Mouse (Mus musculus) liver, embryonic 12.5 days (tissue): ENCODE measurements around the gene Prtg. TPM values are rescaled to one million over a fixed set of nuclear protein-coding genes. Genes with fewer than 3 reads are reported as not detected.
A peak's percentile ranks its signal among the peaks of the same experiment; 100 is the strongest.

Source experiments
- ATAC-seq: fragments of 200-750 bp; cut with Nextera tagmentation; 2 replicates; pipeline ENCODE4 v1.8.0; 2017; ENCODE audit warnings: moderate number of reproducible peaks, mild to moderate bottlenecking, moderate library complexity
- H3K27ac ChIP-seq: fragments of 300-500 bp; sonication (generic); 2 replicates; pipeline ENCODE4 v1.5.1; 2016; ENCODE audit warnings: mild to moderate bottlenecking
- H3K27me3 ChIP-seq: fragments of 300-500 bp; sonication (generic); replicated peaks from 2 replicates; pipeline ENCODE4 v1.6.1; 2016; ENCODE audit warnings: mild to moderate bottlenecking, moderate library complexity
- H3K36me3 ChIP-seq: fragments of 300-500 bp; sonication (generic); 2 replicates; pipeline ENCODE4 v1.6.1; 2016; ENCODE audit warnings: mild to moderate bottlenecking, moderate library complexity
- H3K4me1 ChIP-seq: fragments of 300-500 bp; sonication (generic); 2 replicates; pipeline ENCODE4 v1.6.1; 2016
- H3K4me2 ChIP-seq: fragments of 300-500 bp; sonication (generic); 2 replicates; pipeline ENCODE4 v1.6.1; 2016; ENCODE audit warnings: mild to moderate bottlenecking, moderate library complexity
- H3K4me3 ChIP-seq: fragments of 300-500 bp; sonication (generic); 2 replicates; pipeline ENCODE4 v1.5.1; 2016; ENCODE audit warnings: mild to moderate bottlenecking, moderate library complexity
- H3K9ac ChIP-seq: fragments of 300-500 bp; sonication (generic); 2 replicates; pipeline ENCODE4 v1.6.1; 2016; ENCODE audit warnings: mild to moderate bottlenecking, moderate library complexity
- H3K9me3 ChIP-seq: fragments of 300-500 bp; sonication (generic); replicated peaks from 2 replicates; pipeline ENCODE4 v1.6.1; 2016; ENCODE audit warnings: mild to moderate bottlenecking, moderate library complexity
- WGBS: fragments of 180-500 bp; shearing (Covaris S2); methylation state at CpG from one replicate; pipeline ENCODE4 v1.1.7; 2016; ENCODE audit not compliant: insufficient replicate concordance; 5-methylcytosine and 5-hydroxymethylcytosine counted together
- polyA plus RNA-seq: library from polyadenylated mRNA; unstranded; fragments of >200 nt; fragmentation: Nextera tagmentation; extraction: Ambion mirVana; gene quantifications from 2 replicates; pipeline ENCODE4 v1.2.1, GENCODE M21; 2016

Prtg gene
- polyA plus RNA-seq, 1 experiment from 2014 or later: 0.52 TPM

DNA sequence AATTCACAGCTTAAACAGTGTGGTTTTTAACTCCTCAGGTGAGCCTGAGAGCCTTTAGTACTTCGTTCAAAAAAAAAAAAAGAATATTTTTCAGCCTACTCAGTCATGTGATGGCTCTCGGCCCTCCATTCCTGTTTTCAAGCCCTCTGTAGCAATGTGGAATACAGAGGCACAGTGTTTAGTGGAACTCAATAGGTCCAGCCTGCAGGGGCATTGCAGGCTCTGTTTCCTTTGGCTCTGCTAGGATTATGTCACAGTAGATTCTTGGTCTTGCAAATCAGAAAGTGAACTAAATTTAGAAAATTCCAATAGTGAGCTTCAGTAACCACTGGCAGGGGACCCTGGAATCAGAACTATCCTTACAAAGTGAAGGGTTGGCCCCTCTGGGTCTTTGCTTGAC, 62.1 kb downstream of the Prtg start:
- no peaks in the 10 kb centered on the region for H3K9me3 ChIP-seq
- no peaks in the 10 kb centered on the region for H3K27me3 ChIP-seq
- H3K36me3 ChIP-seq: no peaks in the 10 kb centered on the region
- no peak overlapping the region for H3K4me2 ChIP-seq
- no peak overlapping the region for H3K9ac ChIP-seq
- H3K4me3 ChIP-seq: no peak overlapping the region
- no peak for ATAC-seq
- 0 out of 2 replicates have a peak, but pooled peaks cover 6% of the 10 kb centered on the region for H3K4me1 ChIP-seq
- no peak overlapping the region for H3K27ac ChIP-seq
- WGBS: 63% methylated on average over 2 of the region's 2 CpGs

GRCm38 (mm10) chr9:72871506-72872297, 65.0 kb downstream of the Prtg start:
- Histone ChIP-seq H3K9me3 (no peaks in the 10 kb centered on the region), H3K4me3 (0 out of 2 replicates have a peak overlapping the region, but pooled peaks have one; percentile 15), H3K27me3 (no peaks in the 10 kb centered on the region), H3K27ac (no peak overlapping the region), H3K4me1 (0 out of 2 replicates have a peak, but pooled peaks cover 6% of the 10 kb centered on the region), H3K36me3 (no peaks in the 10 kb centered on the region), H3K4me2 (peak overlapping the region; percentile 38), H3K9ac (no peak overlapping the region)
- ATAC-seq: no peak
- 42% methylated on average over 13 of the region's 13 CpGs for WGBS

GRCm38 (mm10) chr9:72872298-72873130, 65.8 kb downstream of the Prtg start:
- no peaks in the 10 kb centered on the region for H3K36me3 ChIP-seq
- peak overlapping the region; percentile 38; the same call in 1 of the 2 replicates for H3K4me2 ChIP-seq
- WGBS: 55% methylated on average over 8 of the region's 8 CpGs
- H3K9me3 ChIP-seq: no peaks in the 10 kb centered on the region
- H3K9ac ChIP-seq: no peak overlapping the region
- H3K4me1 ChIP-seq: peaks cover 6% of the 10 kb centered on the region; the same call in 1 of the 2 replicates
- no peak overlapping the region for H3K4me3 ChIP-seq
- H3K27ac ChIP-seq: no peak overlapping the region
- H3K27me3 ChIP-seq: no peaks in the 10 kb centered on the region
- no peak for ATAC-seq

GRCm38 (mm10) chr9:72875878-72876277, 69.2 kb downstream of the Prtg start:
- no peak for ATAC-seq
- Histone ChIP-seq H3K9ac (no peak overlapping the region), H3K27ac (no peak overlapping the region), H3K4me2 (no peak overlapping the region), H3K4me1 (peaks cover 18% of the 10 kb centered on the region), H3K4me3 (no peak overlapping the region), H3K9me3 (no peaks in the 10 kb centered on the region), H3K27me3 (no peaks in the 10 kb centered on the region), H3K36me3 (no peaks in the 10 kb centered on the region)
- WGBS: 64% methylated on average over 2 of the region's 2 CpGs

DNA sequence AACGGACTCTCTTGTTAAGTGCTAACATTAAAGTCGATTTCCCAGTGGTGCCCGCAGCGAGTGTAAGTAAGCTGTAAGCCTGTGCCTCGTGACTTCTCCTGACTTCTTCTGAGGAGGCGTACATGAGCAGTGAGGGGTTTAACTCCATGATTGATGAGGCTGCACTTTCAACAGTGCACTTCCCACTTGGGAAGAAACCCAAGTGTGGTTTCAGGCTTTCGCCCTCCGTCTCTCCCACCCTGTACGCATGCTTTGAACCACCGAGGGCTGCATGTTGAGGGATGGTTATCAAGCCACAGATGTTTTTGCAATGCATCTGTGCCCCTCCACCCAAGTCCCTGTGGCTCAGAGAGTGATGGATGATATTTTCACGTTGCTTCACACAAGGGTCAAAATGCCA, 71.2 kb downstream of the Prtg start:
- Histone ChIP-seq H3K4me2 (no peak overlapping the region), H3K4me1 (peaks cover 21% of the 10 kb centered on the region), H3K36me3 (no peaks in the 10 kb centered on the region), H3K4me3 (no peak overlapping the region), H3K9me3 (no peaks in the 10 kb centered on the region), H3K27me3 (no peaks in the 10 kb centered on the region), H3K9ac (no peak overlapping the region), H3K27ac (no peak overlapping the region)
- ATAC-seq: no peak
- WGBS: 30% methylated on average over 11 of the region's 11 CpGs

DNA sequence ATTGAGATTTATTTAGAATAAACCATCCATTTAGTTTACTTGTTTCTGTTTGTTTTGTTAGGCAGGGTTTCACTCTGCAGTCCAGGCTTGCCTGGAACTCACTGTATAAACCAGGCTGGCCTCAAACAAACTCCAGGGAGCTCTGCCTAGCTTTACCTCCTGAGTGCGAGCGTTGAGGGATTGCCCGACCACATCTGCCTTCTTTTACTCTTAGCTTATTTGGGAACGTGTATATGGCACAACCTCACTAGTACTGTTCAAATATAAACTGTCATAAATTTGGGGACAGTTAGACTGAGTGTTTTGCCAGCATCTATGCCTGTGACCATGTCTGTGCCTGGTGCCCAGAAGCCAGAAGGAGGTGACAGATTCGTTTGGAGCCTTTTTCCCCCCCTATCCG, 72.0 kb downstream of the Prtg start:
- Histone ChIP-seq H3K4me1 (peaks cover 21% of the 10 kb centered on the region), H3K9me3 (no peaks in the 10 kb centered on the region), H3K4me2 (no peak overlapping the region), H3K27me3 (no peaks in the 10 kb centered on the region), H3K27ac (no peak overlapping the region), H3K4me3 (no peak overlapping the region), H3K36me3 (no peaks in the 10 kb centered on the region), H3K9ac (no peak overlapping the region)
- no peak for ATAC-seq
- 57% methylated on average over 6 of the region's 6 CpGs for WGBS

- H3K4me2 ChIP-seq: no peak overlapping the region
- H3K27ac ChIP-seq: no peak overlapping the region
- peaks cover 21% of the 10 kb centered on the region for H3K4me1 ChIP-seq
- no peak overlapping the region for H3K9ac ChIP-seq
- H3K9me3 ChIP-seq: no peaks in the 10 kb centered on the region
- no peak overlapping the region for H3K4me3 ChIP-seq
- 56% methylated on average over 3 of the region's 3 CpGs for WGBS
- H3K36me3 ChIP-seq: no peaks in the 10 kb centered on the region
- no peak for ATAC-seq
- no peaks in the 10 kb centered on the region for H3K27me3 ChIP-seq
Measured at GRCm38 (mm10) chr9:72879601-72880000, 72.9 kb downstream of the Prtg start.

DNA sequence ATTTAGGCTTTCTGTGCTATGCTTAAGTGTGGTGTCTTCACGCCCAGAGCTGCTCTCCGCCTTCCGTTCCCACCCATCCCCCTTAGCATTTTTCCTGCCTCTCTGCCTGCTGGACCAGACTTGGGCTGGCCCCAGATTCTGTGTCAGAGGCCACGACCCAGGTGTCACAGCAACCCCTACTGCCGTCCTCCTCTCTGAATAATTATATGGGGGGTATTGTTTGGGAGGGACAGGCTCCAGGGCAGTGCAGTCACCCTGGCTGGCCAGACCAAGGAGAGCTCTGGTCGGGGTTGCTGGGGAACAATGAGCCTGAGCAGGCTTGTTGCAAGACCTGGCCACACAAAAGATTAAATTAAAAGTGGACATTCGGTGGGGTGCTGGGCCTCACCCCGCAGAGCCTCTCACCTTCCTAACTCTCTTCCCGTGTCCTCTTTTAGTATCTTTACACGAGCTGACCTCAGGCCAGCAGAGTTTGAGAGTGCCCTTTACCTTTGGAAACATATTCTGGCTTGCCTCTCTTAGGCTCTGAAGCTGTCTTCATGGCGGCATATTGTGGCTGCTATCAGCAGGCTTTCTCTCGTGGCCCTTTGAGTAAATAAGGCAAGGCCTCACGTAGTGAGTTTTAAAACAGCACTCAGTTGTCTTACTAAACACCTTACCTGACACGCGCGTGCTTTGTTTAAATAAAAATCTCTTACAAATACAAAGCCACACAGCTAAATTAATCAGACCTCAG, 73.7 kb downstream of the Prtg start:
- no peaks in the 10 kb centered on the region for H3K9me3 ChIP-seq
- no peak for ATAC-seq
- H3K27ac ChIP-seq: no peak overlapping the region
- H3K4me3 ChIP-seq: no peak overlapping the region
- no peaks in the 10 kb centered on the region for H3K36me3 ChIP-seq
- no peak overlapping the region for H3K9ac ChIP-seq
- H3K27me3 ChIP-seq: no peaks in the 10 kb centered on the region
- WGBS: 47% methylated on average over 16 of the region's 16 CpGs
- peaks cover 21% of the 10 kb centered on the region for H3K4me1 ChIP-seq
- H3K4me2 ChIP-seq: no peak overlapping the region

- WGBS: 12% methylated on average over 15 of the region's 15 CpGs
- 0 out of 2 replicates have a peak, but pooled peaks have one; percentile 35 for ATAC-seq
- Histone ChIP-seq H3K27ac (no peak overlapping the region), H3K9me3 (no peaks in the 10 kb centered on the region), H3K9ac (no peak overlapping the region), H3K4me1 (peaks cover 21% of the 10 kb centered on the region), H3K4me2 (peak overlapping the region; percentile 38), H3K27me3 (no peaks in the 10 kb centered on the region), H3K4me3 (no peak overlapping the region), H3K36me3 (no peaks in the 10 kb centered on the region)
Measured at GRCm38 (mm10) chr9:72881026-72881768, 74.5 kb downstream of the Prtg start.

- H3K4me3 ChIP-seq: no peak overlapping the region
- no peaks in the 10 kb centered on the region for H3K9me3 ChIP-seq
- 16% methylated on average over 3 of the region's 3 CpGs for whole genome bisulfite sequencing
- 0 out of 2 replicates have a peak, but pooled peaks have one; percentile 37 for ATAC-seq
- no peak overlapping the region for H3K9ac ChIP-seq
- H3K36me3 ChIP-seq: no peaks in the 10 kb centered on the region
- H3K27ac ChIP-seq: no peak overlapping the region
- no peak overlapping the region for H3K4me2 ChIP-seq
- H3K27me3 ChIP-seq: no peaks in the 10 kb centered on the region
- peaks cover 17% of the 10 kb centered on the region for H3K4me1 ChIP-seq
Measured at GRCm38 (mm10) chr9:72883940-72884339, 77.3 kb downstream of the Prtg start.

GRCm38 (mm10) chr9:72889777-72890176, 83.1 kb downstream of the Prtg start:
- Histone ChIP-seq H3K4me1 (no peaks in the 10 kb centered on the region), H3K4me3 (no peak overlapping the region), H3K9ac (no peak overlapping the region), H3K36me3 (no peaks in the 10 kb centered on the region), H3K27me3 (no peaks in the 10 kb centered on the region), H3K9me3 (no peaks in the 10 kb centered on the region), H3K27ac (no peak overlapping the region), H3K4me2 (no peak overlapping the region)
- 57% methylated on average over 1 of the region's 1 CpGs for WGBS
- ATAC-seq: no peak
